Mouse (Mus musculus) forebrain, embryonic 10.5 days (tissue): ENCODE data around the gene Krt5. TPM values are rescaled to one million over a fixed set of nuclear protein-coding genes. Genes with fewer than 3 reads are reported as not detected.
"Not testable (repeated sequence)": the region's sequence is repeated elsewhere in the genome, so short reads cannot be mapped to it uniquely, and the experiment has no call there.

ENCODE experiments used
- DNase-seq: peaks from one replicate; pipeline ENCODE4 v3.0.0-alpha.2; 2017; ENCODE audit warnings: low spot score; ENCODE audit errors: extremely low spot score
- H3K27ac ChIP-seq: fragments of 300-500 bp; sonication (generic); 2 replicates; pipeline ENCODE4 v1.5.1; 2016; ENCODE audit warnings: mild to moderate bottlenecking
- H3K27me3 ChIP-seq: fragments of 300-500 bp; sonication (generic); 2 replicates; pipeline ENCODE4 v1.6.1; 2016; ENCODE audit warnings: mild to moderate bottlenecking; ENCODE audit not compliant: poor library complexity, severe bottlenecking
- H3K36me3 ChIP-seq: fragments of 300-500 bp; sonication (generic); replicated peaks from 2 replicates; pipeline ENCODE4 v1.6.1; 2016; ENCODE audit warnings: mild to moderate bottlenecking, moderate library complexity
- H3K4me1 ChIP-seq: fragments of 300-500 bp; sonication (generic); 2 replicates; pipeline ENCODE4 v1.6.1; 2016
- H3K4me3 ChIP-seq: fragments of 300-500 bp; sonication (generic); 2 replicates; pipeline ENCODE4 v1.5.1; 2016; ENCODE audit warnings: mild to moderate bottlenecking, moderate library complexity
- H3K9me3 ChIP-seq: fragments of 300-500 bp; sonication (generic); 2 replicates; pipeline ENCODE4 v1.6.1; 2016; ENCODE audit warnings: mild to moderate bottlenecking, moderate library complexity
- WGBS: fragments of 180-500 bp; shearing (Covaris S2); methylation state at CpG from one replicate; pipeline ENCODE4 v1.1.7; 2016; 5-methylcytosine and 5-hydroxymethylcytosine counted together
- microRNA-seq: library from miRNA; unstranded; fragments of <30 nt; microRNA quantifications from one replicate; pipeline ENCODE4, GENCODE M21; 2017
- polyA plus RNA-seq: library from polyadenylated mRNA; unstranded; fragments of >200 nt; fragmentation: Nextera tagmentation; extraction: Ambion mirVana; gene quantifications from 2 replicates; pipeline ENCODE4 v1.2.1, GENCODE M21; 2016

Krt5 gene
- polyA plus RNA-seq, 1 experiment from 2014 or later, result 0.37 TPM

DNA sequence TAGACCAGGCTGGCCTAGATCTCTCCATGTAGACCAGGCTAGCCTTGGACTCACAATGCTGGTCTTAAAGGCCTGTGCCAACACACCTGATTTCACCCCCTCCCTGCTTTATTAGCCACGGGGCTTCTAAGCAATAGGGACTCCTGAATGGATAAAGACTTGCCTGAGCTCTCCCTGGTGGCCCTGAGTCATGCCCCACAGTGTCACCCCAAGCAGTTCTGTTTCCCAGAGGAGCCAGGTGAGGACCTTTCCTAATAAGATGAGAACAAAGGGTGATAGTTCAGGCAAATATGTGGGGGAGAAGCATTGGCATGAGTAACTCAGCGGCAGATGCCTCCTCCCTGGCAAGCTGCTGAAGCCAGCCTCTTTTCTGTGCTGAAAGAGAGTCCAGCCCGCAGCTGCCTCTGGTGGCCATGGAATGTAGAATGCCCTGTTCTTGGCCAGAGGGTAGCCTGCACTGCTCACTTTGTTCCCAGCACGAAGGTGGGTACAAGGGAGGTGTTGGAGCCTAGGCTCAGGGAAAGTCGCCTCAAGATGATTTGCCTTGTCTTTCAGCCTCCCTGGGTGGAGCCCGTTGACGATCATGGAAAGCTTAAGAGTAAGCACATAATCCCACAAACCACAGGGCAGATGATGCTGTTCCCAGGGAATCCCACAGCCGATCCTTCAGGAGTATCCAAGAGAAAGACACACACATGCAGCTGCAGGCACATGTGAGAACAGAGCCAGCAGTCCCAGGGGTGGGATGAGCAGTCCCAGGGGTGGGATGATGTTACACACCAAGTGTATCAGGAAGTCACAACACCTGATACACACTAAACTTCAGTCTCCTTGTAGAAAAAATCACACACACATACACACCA, 15.1 kb downstream of the Krt5 start:
- Histone ChIP-seq H3K36me3 (no peaks in the 10 kb centered on the region), H3K4me1 (peaks cover 14% of the 10 kb centered on the region), H3K4me3 (no peak overlapping the region), H3K27me3 (no peaks in the 10 kb centered on the region), H3K9me3 (no peaks in the 10 kb centered on the region), H3K27ac (no peak overlapping the region)
- WGBS, result 81% methylated on average over 8 of the region's 8 CpGs
- no peak for DNase-seq

DNA sequence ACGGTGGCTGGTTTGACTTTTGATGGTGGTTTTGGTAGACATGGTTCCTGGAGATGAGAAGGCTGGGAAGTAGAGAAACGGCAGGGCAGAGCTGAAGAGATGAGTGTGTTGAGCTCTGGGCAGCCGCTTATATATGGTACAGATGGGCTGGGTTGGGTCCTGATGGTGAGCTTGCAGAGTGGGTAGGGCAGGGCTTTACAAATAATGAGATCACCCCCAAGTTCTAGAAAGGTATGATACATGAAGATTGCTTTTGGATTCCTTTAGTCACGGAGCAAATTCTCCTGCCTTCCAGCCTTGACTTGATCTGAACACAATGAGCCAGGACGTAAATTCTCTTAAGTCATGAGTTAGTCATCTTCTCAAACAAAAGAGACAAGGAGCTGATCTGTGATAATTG, 18.5 kb downstream of the Krt5 start, which contains the start of gene Krt6a:
TSS of gene Krt6a (minus strand) at position 101 of the 400 bp plus-strand sequence.
- H3K27ac ChIP-seq, result no peak within 1 kb of the TSS
- WGBS, result 90% methylated on average over 5 of the region's 5 CpGs

DNA sequence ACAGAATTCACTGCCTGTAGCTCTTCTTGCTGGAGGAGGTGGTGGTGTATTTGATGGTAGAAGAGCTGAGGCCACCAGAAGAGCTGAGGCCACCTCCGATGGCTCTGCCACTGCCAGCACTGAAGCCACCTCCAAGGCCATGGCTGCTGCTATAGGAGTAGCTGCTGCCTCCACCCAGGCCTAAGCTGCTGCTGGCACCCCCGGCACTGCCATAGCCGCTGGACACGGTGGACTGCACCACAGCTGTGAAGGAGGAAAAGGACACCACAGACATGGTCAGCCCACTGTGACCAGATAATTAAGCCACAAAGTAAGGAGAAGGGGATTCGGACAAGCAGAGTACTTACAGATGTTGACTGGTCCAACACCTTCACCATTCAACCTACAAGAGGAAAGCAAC, 22.2 kb downstream of the Krt5 start:
- DNase-seq, H3K4me3 ChIP-seq, H3K9me3 ChIP-seq, H3K36me3 ChIP-seq, H3K27ac ChIP-seq, H3K4me1 ChIP-seq, H3K27me3 ChIP-seq: not testable (repeated sequence)
- 90% methylated on average over 5 of the region's 5 CpGs for WGBS

More for the DNA sequence above, 18.5 kb downstream of the Krt5 start, which contains the start of gene Krt6a:
- Histone ChIP-seq H3K4me1 (peaks cover 1% of the 10 kb centered on the region), H3K36me3 (no peaks in the 10 kb centered on the region), H3K9me3 (no peaks in the 10 kb centered on the region), H3K4me3 (no peak within 1 kb of the TSS), H3K27me3 (no peaks in the 10 kb centered on the region)
- DNase-seq, result no peak

DNA sequence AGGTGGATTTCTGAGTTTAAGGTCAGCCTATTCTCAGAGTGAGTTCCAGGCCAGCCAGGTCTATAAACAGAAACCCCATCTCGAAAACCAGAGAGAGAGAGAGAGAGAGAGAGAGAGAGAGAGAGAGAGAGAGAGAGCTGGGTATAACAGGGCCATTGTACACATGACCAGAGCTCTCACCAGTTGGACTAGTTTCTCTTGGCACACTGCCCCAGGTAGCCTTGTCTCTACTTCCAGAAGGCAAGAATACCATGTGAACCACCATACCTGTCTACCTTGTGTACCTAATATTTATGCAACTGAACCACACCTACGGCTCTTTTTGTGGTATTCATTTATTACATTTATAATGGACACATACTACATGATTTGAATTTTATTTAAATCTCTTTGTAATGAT, 24.5 kb downstream of the Krt5 start:
- Histone ChIP-seq H3K9me3 (no peaks in the 10 kb centered on the region), H3K36me3 (no peaks in the 10 kb centered on the region), H3K4me3 (no peak overlapping the region), H3K27ac (no peak overlapping the region), H3K4me1 (no peaks in the 10 kb centered on the region), H3K27me3 (no peaks in the 10 kb centered on the region)
- no peak for DNase-seq
- WGBS, result 89% methylated on average over 2 of the region's 2 CpGs

DNA sequence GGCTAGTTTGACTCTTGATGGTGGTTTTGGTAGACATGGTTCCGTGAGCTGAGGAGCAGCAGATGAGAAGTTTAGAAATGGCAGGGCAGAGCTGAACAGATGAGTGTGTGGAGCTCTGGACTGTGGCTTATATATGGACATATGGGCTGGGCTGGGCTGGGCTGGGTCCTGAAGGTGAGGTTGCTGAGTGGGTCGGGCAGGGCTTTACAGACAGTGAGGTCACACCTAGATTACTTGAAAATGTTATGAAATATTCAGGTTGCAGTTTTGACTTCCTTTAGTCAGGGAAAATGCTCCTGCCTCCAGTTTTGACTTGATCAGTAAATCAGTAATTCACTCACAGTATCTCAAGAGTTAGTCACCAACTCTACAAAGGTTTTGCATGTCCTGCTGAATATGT, 32.5 kb downstream of the Krt5 start, which contains the start of gene Krt6b:
TSS of gene Krt6b (minus strand) at position 101 of the 400 bp plus-strand sequence.
- Histone ChIP-seq H3K36me3 (no peaks in the 10 kb centered on the region), H3K9me3 (no peaks in the 10 kb centered on the region), H3K27me3 (no peaks in the 10 kb centered on the region), H3K27ac (no peak within 1 kb of the TSS), H3K4me3 (no peak within 1 kb of the TSS), H3K4me1 (no peaks in the 10 kb centered on the region)
- WGBS, result 77% methylated on average over 2 of the region's 2 CpGs
- DNase-seq, result no peak

DNA sequence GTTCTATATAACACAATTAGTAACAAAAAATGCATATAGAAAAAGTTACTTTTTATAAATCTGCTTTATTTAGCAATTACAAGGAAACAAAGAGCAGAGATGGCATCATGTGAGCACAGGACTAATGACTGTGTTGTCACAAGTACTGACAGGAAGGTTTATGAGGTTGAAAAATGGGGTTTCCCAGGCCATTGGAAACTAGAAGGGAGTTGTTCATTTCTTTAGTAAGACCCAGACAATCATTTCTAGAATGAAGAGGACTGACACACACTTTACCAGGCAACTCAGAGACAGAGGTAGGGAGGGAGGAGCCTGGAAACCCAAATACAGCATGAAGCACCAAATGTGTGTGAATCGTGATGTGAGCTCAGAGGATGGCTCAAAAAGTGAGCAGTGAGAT, 36.7 kb downstream of the Krt5 start:
- no peaks in the 10 kb centered on the region for H3K9me3 ChIP-seq
- no peak overlapping the region for H3K4me3 ChIP-seq
- H3K27ac ChIP-seq, result no peak overlapping the region
- H3K36me3 ChIP-seq, result no peaks in the 10 kb centered on the region
- 94% methylated on average over 1 of the region's 1 CpGs for WGBS
- DNase-seq, result no peak
- H3K27me3 ChIP-seq, result no peaks in the 10 kb centered on the region
- no peaks in the 10 kb centered on the region for H3K4me1 ChIP-seq

Small RNA genes within 50 kb of the gene (microRNA-seq; reads per million reads assigned to microRNA genes)
- gene Gm44323 (not detected), gene Gm44342 (not detected), gene Gm44383 (not detected)

Other genes starting within 250 kb of the Krt5 start
- not detected in 2 replicates for gene Krt81, start 249.1 kb downstream of the Krt5 start, polyA plus RNA-seq
- gene Krt86, start 239.4 kb downstream of the Krt5 start, polyA plus RNA-seq, result 0.07 TPM in 1 of 2 replicates, not detected in the other
- not detected in 2 replicates for gene Krt83, start 221.4 kb downstream of the Krt5 start, polyA plus RNA-seq
- gene Gm49425, start 195.6 kb downstream of the Krt5 start, polyA plus RNA-seq, result not detected in 2 replicates
- gene Krt84, start 180.1 kb downstream of the Krt5 start, polyA plus RNA-seq, result not detected in 2 replicates
- not detected in 2 replicates for gene Krt82, start 162.2 kb downstream of the Krt5 start, polyA plus RNA-seq
- gene Krt90, start 149.9 kb downstream of the Krt5 start, polyA plus RNA-seq, result 0.75 and 0.88 TPM in 2 replicates
- not detected in 2 replicates for gene Krt75, start 139.0 kb downstream of the Krt5 start, polyA plus RNA-seq
- not detected in 2 replicates for gene Gm5414, start 84.7 kb downstream of the Krt5 start, polyA plus RNA-seq
- gene Gm5478, start 65.5 kb downstream of the Krt5 start, polyA plus RNA-seq, result not detected in 2 replicates
- not detected in 2 replicates for gene Krt6b, start 32.6 kb downstream of the Krt5 start, polyA plus RNA-seq
- gene Krt6a, start 18.6 kb downstream of the Krt5 start, polyA plus RNA-seq, result not detected in 2 replicates
- not detected in 2 replicates for gene Krt71, start 30.2 kb upstream of the Krt5 start, polyA plus RNA-seq
- not detected in 2 replicates for gene Krt72, start 73.6 kb upstream of the Krt5 start, polyA plus RNA-seq
- not detected in 2 replicates for gene Krt73, start 89.4 kb upstream of the Krt5 start, polyA plus RNA-seq
- gene Krt2, start 105.3 kb upstream of the Krt5 start, polyA plus RNA-seq, result not detected in 2 replicates
- gene Krt1, start 137.9 kb upstream of the Krt5 start, polyA plus RNA-seq, result 0.71 and 1.2 TPM in 2 replicates
- not detected in 2 replicates for gene Krt77, start 156.8 kb upstream of the Krt5 start, polyA plus RNA-seq
- not detected in 2 replicates for gene Krt76, start 180.0 kb upstream of the Krt5 start, polyA plus RNA-seq
- gene Krt4, start 211.8 kb upstream of the Krt5 start, polyA plus RNA-seq, result not detected in 2 replicates
- 0.09 and 0.12 TPM in 2 replicates for gene Krt79, start 227.4 kb upstream of the Krt5 start, polyA plus RNA-seq
- not detected in 2 replicates for gene Krt78, start 241.4 kb upstream of the Krt5 start, polyA plus RNA-seq